Mouse (Mus musculus): Measurements from ENCODE around the gene Phf12. TPM values are rescaled to one million over a fixed set of nuclear protein-coding genes. Genes with fewer than 3 reads are reported as not detected.

Phf12 gene
- polyA plus RNA-seq, 1 experiment from 2014 or later = 26.8 TPM

- Histone ChIP-seq H3K4me3 (replicated peaks) (no peak overlapping the region), H3K4me1 (replicated peaks) (no peaks in the 10 kb centered on the region), H3K9me3 (no peaks in the 10 kb centered on the region; the same call in 1 of the 2 replicates), H3K9ac (replicated peaks) (no peak overlapping the region), H3K27me3 (peaks cover 95% of the 10 kb centered on the region), H3K36me3 (no peaks in the 10 kb centered on the region), H3K27ac (no peak overlapping the region), H3K4me2 (no peak overlapping the region)
- WGBS = 83% methylated on average over 2 of the region's 2 CpGs
- no peak for ATAC-seq (ENCODE audit: insufficient number of reproducible peaks, insufficient read depth, low FRiP score, low TSS enrichment, low read depth)
Observed at GRCm38 (mm10) chr11:77958268-77958667, 24.3 kb upstream of the Phf12 start.

GRCm38 (mm10) chr11:77958932-77959331 lies 23.6 kb upstream of the Phf12 start:
- no peak overlapping the region for H3K27ac ChIP-seq
- no peaks in the 10 kb centered on the region for H3K36me3 ChIP-seq
- no peaks in the 10 kb centered on the region; the same call in 1 of the 2 replicates for H3K9me3 ChIP-seq
- H3K4me2 ChIP-seq = no peak overlapping the region
- ATAC-seq (ENCODE audit: insufficient number of reproducible peaks, insufficient read depth, low FRiP score, low TSS enrichment, low read depth) = no peak
- H3K4me3 ChIP-seq (replicated peaks) = no peak overlapping the region
- no peak overlapping the region for H3K9ac ChIP-seq (replicated peaks)
- H3K4me1 ChIP-seq (replicated peaks) = no peaks in the 10 kb centered on the region
- peaks cover 88% of the 10 kb centered on the region for H3K27me3 ChIP-seq
- WGBS = 63% methylated on average over 9 of the region's 9 CpGs

DNA sequence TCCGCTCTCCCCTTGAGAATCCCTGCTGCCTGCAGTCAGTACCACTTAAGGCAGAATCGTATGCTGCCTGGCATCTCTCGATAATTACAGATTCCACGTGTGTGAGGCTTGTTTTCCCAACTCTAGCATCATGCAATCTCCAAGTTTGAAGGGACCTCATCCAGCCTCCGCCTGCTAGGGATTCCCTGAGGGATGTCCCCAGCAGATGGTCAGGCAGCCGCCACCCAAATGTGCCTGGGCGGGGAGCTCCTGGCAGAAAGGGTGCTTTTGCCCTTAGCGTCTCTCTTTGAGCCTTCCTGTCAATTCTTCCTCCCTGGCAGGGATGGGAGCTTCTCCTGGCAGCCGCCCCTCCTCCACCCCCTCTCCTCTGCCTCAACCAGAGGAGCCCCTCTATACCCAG lies 22.4 kb upstream of the Phf12 start:
- Histone ChIP-seq H3K9ac (replicated peaks) (no peak overlapping the region; the same call in 1 of the 2 replicates), H3K36me3 (no peaks in the 10 kb centered on the region), H3K4me1 (replicated peaks) (peaks cover 9% of the 10 kb centered on the region), H3K4me3 (replicated peaks) (no peak overlapping the region), H3K27me3 (peaks cover 88% of the 10 kb centered on the region), H3K4me2 (no peak overlapping the region), H3K27ac (no peak overlapping the region), H3K9me3 (no peaks in the 10 kb centered on the region)
- WGBS = 55% methylated on average over 9 of the region's 9 CpGs
- ATAC-seq (ENCODE audit: insufficient number of reproducible peaks, insufficient read depth, low FRiP score, low TSS enrichment, low read depth) = no peak

- WGBS = 39% methylated on average over 5 of the region's 5 CpGs
- no peak overlapping the region for H3K27ac ChIP-seq
- ATAC-seq (ENCODE audit: insufficient number of reproducible peaks, insufficient read depth, low FRiP score, low TSS enrichment, low read depth) = no peak
- no peak overlapping the region for H3K4me2 ChIP-seq
- peak overlapping the region; percentile 23; the same call in 1 of the 2 replicates for H3K9ac ChIP-seq (replicated peaks)
- no peak overlapping the region for H3K4me3 ChIP-seq (replicated peaks)
- H3K27me3 ChIP-seq = peaks cover 88% of the 10 kb centered on the region
- H3K4me1 ChIP-seq (replicated peaks) = peaks cover 16% of the 10 kb centered on the region
- no peaks in the 10 kb centered on the region for H3K9me3 ChIP-seq
- H3K36me3 ChIP-seq = no peaks in the 10 kb centered on the region
Observed at GRCm38 (mm10) chr11:77960898-77961297, 21.7 kb upstream of the Phf12 start.

DNA sequence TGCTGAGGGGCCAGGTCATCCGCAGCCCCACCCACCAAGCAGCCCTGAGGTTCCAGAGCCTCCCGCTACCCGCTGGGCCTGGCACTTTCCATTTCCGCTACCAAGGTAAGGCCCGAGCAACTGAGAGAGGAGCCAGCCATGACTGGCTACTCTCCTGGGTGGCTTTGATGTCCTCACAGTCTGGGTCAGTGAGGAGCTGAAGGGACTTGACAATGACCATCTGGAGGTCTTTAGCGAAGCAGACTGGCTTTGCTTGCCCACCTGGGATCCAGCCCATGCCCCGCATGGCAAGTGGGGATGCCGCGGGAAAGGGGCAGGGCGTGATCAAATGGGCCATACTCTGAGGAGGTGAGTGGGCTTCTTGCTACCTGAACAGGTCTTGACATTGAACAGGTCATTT lies 19.6 kb upstream of the Phf12 start:
- H3K4me3 ChIP-seq (replicated peaks) = no peak overlapping the region
- no peaks in the 10 kb centered on the region for H3K36me3 ChIP-seq
- 81% methylated on average over 10 of the region's 10 CpGs for WGBS
- peaks cover 75% of the 10 kb centered on the region for H3K27me3 ChIP-seq
- no peak overlapping the region for H3K4me2 ChIP-seq
- ATAC-seq (ENCODE audit: insufficient number of reproducible peaks, insufficient read depth, low FRiP score, low TSS enrichment, low read depth) = no peak
- no peak overlapping the region for H3K9ac ChIP-seq (replicated peaks)
- no peak overlapping the region for H3K27ac ChIP-seq
- no peaks in the 10 kb centered on the region for H3K9me3 ChIP-seq
- peaks cover 18% of the 10 kb centered on the region for H3K4me1 ChIP-seq (replicated peaks)

DNA sequence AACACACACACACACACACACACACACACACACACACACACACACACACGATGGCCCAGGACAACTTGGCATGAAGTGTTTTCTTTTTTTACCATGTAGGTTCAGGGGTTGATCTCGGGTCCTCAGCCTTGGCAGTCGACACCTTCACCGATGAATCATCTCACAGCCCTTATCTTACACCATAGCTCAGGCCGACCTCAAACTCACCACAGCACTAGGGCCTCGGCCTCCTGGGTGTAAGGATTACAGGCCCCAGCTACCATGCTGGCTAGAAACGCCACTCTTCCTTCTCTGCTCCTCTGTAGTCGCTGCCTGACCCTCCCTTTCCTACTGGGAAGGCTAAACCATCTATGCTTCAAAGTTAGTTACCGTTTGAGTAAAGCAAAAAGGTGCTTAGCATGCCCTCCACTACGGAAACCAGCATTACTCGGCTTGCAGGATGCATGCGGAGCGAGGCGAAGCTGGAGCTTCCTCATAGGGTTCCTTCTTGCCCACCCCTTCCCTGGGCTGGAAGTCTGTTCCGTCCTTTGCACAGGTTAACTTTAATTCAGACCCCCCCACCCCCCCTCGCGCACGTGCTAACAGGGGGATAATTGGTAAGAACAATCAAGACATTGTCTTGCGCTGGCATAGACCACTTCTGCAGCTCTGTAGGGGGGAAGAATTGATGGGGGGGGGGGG lies 18.0 kb upstream of the Phf12 start:
- peaks cover 18% of the 10 kb centered on the region for H3K4me1 ChIP-seq (replicated peaks)
- H3K9ac ChIP-seq (replicated peaks) = no peak overlapping the region
- H3K9me3 ChIP-seq = no peaks in the 10 kb centered on the region
- no peak overlapping the region for H3K4me3 ChIP-seq (replicated peaks)
- WGBS = 23% methylated on average over 19 of the region's 19 CpGs
- H3K27ac ChIP-seq = no peak overlapping the region
- ATAC-seq (ENCODE audit: insufficient number of reproducible peaks, insufficient read depth, low FRiP score, low TSS enrichment, low read depth) = no peak
- peak overlapping the region; percentile 17 for H3K4me2 ChIP-seq
- no peaks in the 10 kb centered on the region for H3K36me3 ChIP-seq
- peaks cover 69% of the 10 kb centered on the region for H3K27me3 ChIP-seq

GRCm38 (mm10) chr11:77965101-77966036 lies 17.2 kb upstream of the Phf12 start:
- no peaks in the 10 kb centered on the region for H3K9me3 ChIP-seq
- no peak overlapping the region for H3K27ac ChIP-seq
- peaks cover 18% of the 10 kb centered on the region for H3K4me1 ChIP-seq (replicated peaks)
- 23% methylated on average over 17 of the region's 17 CpGs for WGBS
- H3K4me2 ChIP-seq = no peak overlapping the region
- no peaks in the 10 kb centered on the region for H3K36me3 ChIP-seq
- 0 out of 2 replicates have a peak, but pooled peaks have one; percentile 15 for ATAC-seq (ENCODE audit: insufficient number of reproducible peaks, insufficient read depth, low FRiP score, low TSS enrichment, low read depth)
- peaks cover 64% of the 10 kb centered on the region for H3K27me3 ChIP-seq
- H3K9ac ChIP-seq (replicated peaks) = peak overlapping the region; percentile 3; the same call in 1 of the 2 replicates
- H3K4me3 ChIP-seq (replicated peaks) = no peak overlapping the region

DNA sequence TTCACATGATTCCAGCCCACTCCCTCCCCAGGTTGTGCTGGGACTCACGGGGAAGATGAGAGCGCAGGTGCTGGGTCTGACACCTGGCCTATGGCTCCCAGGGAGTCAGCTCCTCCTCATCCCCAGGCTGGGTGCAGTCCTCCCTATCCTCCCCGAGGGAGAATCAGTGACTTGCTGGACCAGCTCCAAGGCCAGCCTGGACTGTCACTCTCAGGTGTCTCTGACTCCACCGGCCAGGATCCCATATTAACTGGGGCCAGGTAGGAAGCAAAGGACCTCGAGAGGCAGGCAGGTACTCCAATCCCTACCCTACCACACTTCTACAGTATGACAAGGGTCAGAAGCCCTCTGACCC lies 16.5 kb upstream of the Phf12 start:
- ATAC-seq (ENCODE audit: insufficient number of reproducible peaks, insufficient read depth, low FRiP score, low TSS enrichment, low read depth) = 0 out of 2 replicates have a peak, but pooled peaks have one; percentile 15
- WGBS = 53% methylated on average over 5 of the region's 5 CpGs
- Histone ChIP-seq H3K4me2 (no peak overlapping the region), H3K36me3 (no peaks in the 10 kb centered on the region), H3K9me3 (no peaks in the 10 kb centered on the region), H3K9ac (replicated peaks) (no peak overlapping the region), H3K4me1 (replicated peaks) (peaks cover 18% of the 10 kb centered on the region), H3K4me3 (replicated peaks) (no peak overlapping the region), H3K27me3 (peaks cover 61% of the 10 kb centered on the region), H3K27ac (no peak overlapping the region)

GRCm38 (mm10) chr11:77967114-77967513 lies 15.4 kb upstream of the Phf12 start:
- H3K9ac ChIP-seq (replicated peaks) = no peak overlapping the region
- H3K4me1 ChIP-seq (replicated peaks) = peaks cover 18% of the 10 kb centered on the region
- H3K9me3 ChIP-seq = no peaks in the 10 kb centered on the region
- H3K36me3 ChIP-seq = no peaks in the 10 kb centered on the region
- H3K4me2 ChIP-seq = no peak overlapping the region
- ATAC-seq (ENCODE audit: insufficient number of reproducible peaks, insufficient read depth, low FRiP score, low TSS enrichment, low read depth) = no peak
- H3K27me3 ChIP-seq = peaks cover 61% of the 10 kb centered on the region
- H3K4me3 ChIP-seq (replicated peaks) = no peak overlapping the region
- H3K27ac ChIP-seq = no peak overlapping the region
- 1% methylated on average over 4 of the region's 4 CpGs for WGBS

DNA sequence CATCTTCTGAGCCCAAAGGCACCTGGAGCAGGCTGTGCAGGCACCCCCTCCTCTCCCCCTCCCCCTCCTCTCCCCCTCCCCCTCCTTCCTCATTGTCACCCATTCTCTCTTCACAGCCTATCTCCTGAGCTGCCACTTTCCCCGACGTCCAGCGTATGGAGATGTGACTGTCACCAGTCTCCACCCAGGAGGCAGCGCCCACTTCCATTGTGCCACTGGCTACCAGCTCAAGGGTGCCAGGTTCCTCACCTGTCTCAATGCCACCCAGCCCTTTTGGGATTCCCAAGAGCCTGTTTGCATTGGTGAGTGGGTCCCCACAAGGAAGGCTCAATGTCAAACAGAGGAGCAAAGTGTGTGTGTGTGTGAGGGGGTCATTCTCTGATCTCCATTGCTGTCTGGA lies 13.8 kb upstream of the Phf12 start:
- no peak overlapping the region for H3K9ac ChIP-seq (replicated peaks)
- no peak overlapping the region for H3K4me3 ChIP-seq (replicated peaks)
- no peaks in the 10 kb centered on the region for H3K9me3 ChIP-seq
- 53% methylated on average over 4 of the region's 4 CpGs for WGBS
- H3K4me1 ChIP-seq (replicated peaks) = peaks cover 18% of the 10 kb centered on the region
- no peak overlapping the region for H3K27ac ChIP-seq
- peaks cover 68% of the 10 kb centered on the region for H3K27me3 ChIP-seq
- no peak overlapping the region for H3K4me2 ChIP-seq
- no peaks in the 10 kb centered on the region for H3K36me3 ChIP-seq
- no peak for ATAC-seq (ENCODE audit: insufficient number of reproducible peaks, insufficient read depth, low FRiP score, low TSS enrichment, low read depth)

DNA sequence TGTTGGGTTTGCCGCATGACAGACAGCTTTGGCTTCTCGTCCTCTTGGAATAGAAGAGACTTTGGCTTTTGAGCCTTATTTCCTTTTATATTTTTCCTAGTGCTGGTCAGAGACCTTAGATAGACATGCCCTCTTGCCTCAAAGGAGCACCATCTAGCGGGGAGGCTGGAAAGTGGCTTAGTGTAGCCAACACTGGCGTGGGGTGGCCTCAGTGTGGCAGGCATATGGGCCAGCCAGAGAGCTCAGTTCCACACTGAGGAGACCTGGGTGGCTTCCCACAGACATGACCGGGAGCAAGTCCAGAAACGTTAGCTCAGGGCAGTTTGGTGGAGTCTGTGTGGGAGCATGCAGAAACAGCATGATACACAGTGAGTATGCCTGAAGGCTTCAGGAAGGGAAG lies 11.8 kb upstream of the Phf12 start:
- Histone ChIP-seq H3K9ac (replicated peaks) (no peak overlapping the region), H3K4me2 (no peak overlapping the region), H3K36me3 (no peaks in the 10 kb centered on the region), H3K27me3 (peaks cover 71% of the 10 kb centered on the region), H3K27ac (no peak overlapping the region), H3K4me3 (replicated peaks) (no peak overlapping the region), H3K9me3 (no peaks in the 10 kb centered on the region), H3K4me1 (replicated peaks) (peaks cover 3% of the 10 kb centered on the region; the same call in 1 of the 2 replicates)
- 83% methylated on average over 6 of the region's 6 CpGs for WGBS
- no peak for ATAC-seq (ENCODE audit: insufficient number of reproducible peaks, insufficient read depth, low FRiP score, low TSS enrichment, low read depth)
